ENCODE assay signal across 20 mouse cellular contexts in genomic region chr2:73776936-73777335, GRCm38 (mm10). TPM values are rescaled to one million over a fixed set of nuclear protein-coding genes. Genes with fewer than 3 reads are reported as not detected.
DNase-seq lines count a peak whose midpoint lies in the region; ATAC-seq lines count a peak whose summit lies in the region.
"Had no signal": no experiment of that assay in that cellular context is flagged by ENCODE, and none has a peak within 500 bp of the region (broad histone marks: within the 10 kb centered on the region; RNA-seq: fewer than 3 reads in every experiment).

No protein-coding gene starts in this region.

- H3K27me3 ChIP-seq in forebrain, embryonic 16.5 days (replicated peaks; ENCODE audit: control insufficient read depth, insufficient read depth, low read length), result no peaks in the 10 kb centered on the region
- H3K27me3 ChIP-seq in forebrain, embryonic 13.5 days, result no peaks in the 10 kb centered on the region
- peaks cover 10% of the 10 kb centered on the region; the same call in 1 of the 2 replicates for H3K27me3 ChIP-seq in embryonic facial prominence, embryonic 10.5 days (replicated peaks; ENCODE audit: low read depth, poor library complexity, severe bottlenecking)
- H3K27me3 ChIP-seq in hindbrain, embryonic 13.5 days, result no peaks in the 10 kb centered on the region
- H3K27me3 ChIP-seq in midbrain, embryonic 15.5 days (replicated peaks), result no peaks in the 10 kb centered on the region

- no peak for ATAC-seq in forebrain, embryonic 16.5 days
- ATAC-seq in forebrain, embryonic 13.5 days, result no peak
- ATAC-seq in hindbrain, embryonic 13.5 days (ENCODE audit: low FRiP score), result no peak
- ATAC-seq in midbrain, embryonic 15.5 days (replicated peaks), result no peak
- ATAC-seq: lung, postnatal 0 days had no signal

- H3K9me3 ChIP-seq in forebrain, embryonic 16.5 days (ENCODE audit: control insufficient read depth, low read length), result no peaks in the 10 kb centered on the region
- H3K9me3 ChIP-seq in forebrain, embryonic 13.5 days (replicated peaks), result no peaks in the 10 kb centered on the region
- H3K9me3 ChIP-seq in embryonic facial prominence, embryonic 10.5 days, result no peaks in the 10 kb centered on the region
- H3K9me3 ChIP-seq in hindbrain, embryonic 13.5 days, result no peaks in the 10 kb centered on the region
- H3K9me3 ChIP-seq in midbrain, embryonic 15.5 days, result no peaks in the 10 kb centered on the region
- H3K9me3 ChIP-seq: heart, embryonic 15.5 days; liver, embryonic 15.5 days had no signal

- no peak overlapping the region for H3K27ac ChIP-seq in forebrain, embryonic 16.5 days (ENCODE audit: low read length)
- H3K27ac ChIP-seq in forebrain, embryonic 13.5 days, result no peak overlapping the region
- peak overlapping the region; percentile 44; the same call in 1 of the 2 replicates for H3K27ac ChIP-seq in embryonic facial prominence, embryonic 10.5 days (replicated peaks)
- peak overlapping the region; percentile 60; the same call in 1 of the 2 replicates for H3K27ac ChIP-seq in hindbrain, embryonic 13.5 days
- peak overlapping the region; percentile 55; the same call in 1 of the 2 replicates for H3K27ac ChIP-seq in midbrain, embryonic 15.5 days
- H3K27ac ChIP-seq: gastrocnemius, adult 2 months; heart, embryonic 15.5 days; liver, embryonic 15.5 days had no signal

- whole genome bisulfite sequencing in forebrain, embryonic 16.5 days, result 46% methylated on average over 4 of the region's 4 CpGs
- WGBS in forebrain, embryonic 13.5 days, result 36% methylated on average over 4 of the region's 4 CpGs
- 17% methylated on average over 4 of the region's 4 CpGs for WGBS in embryonic facial prominence, embryonic 10.5 days
- WGBS in hindbrain, embryonic 13.5 days, result 36% methylated on average over 4 of the region's 4 CpGs
- 27% methylated on average over 4 of the region's 4 CpGs for WGBS in midbrain, embryonic 15.5 days

- H3K4me3 ChIP-seq in forebrain, embryonic 16.5 days (replicated peaks; ENCODE audit: low read length), result no peak overlapping the region
- H3K4me3 ChIP-seq in forebrain, embryonic 13.5 days, result no peak overlapping the region
- peak overlapping the region; percentile 12; the same call in 1 of the 2 replicates for H3K4me3 ChIP-seq in embryonic facial prominence, embryonic 10.5 days
- 0 out of 2 replicates have a peak overlapping the region, but pooled peaks have one; percentile 5 for H3K4me3 ChIP-seq in hindbrain, embryonic 13.5 days
- H3K4me3 ChIP-seq in midbrain, embryonic 15.5 days, result 0 out of 2 replicates have a peak overlapping the region, but pooled peaks have one; percentile 2
- H3K4me3 ChIP-seq: erythroblast, embryonic 14.5 days; gastrocnemius, adult 2 months; heart, embryonic 15.5 days; liver, embryonic 15.5 days had no signal

- peak; percentile 19 for DNase-seq in embryonic facial prominence, embryonic 10.5 days (ENCODE audit: low spot score)
- no peak for DNase-seq in cerebellum, postnatal 14 days
- no peak for DNase-seq in frontal cortex, postnatal 36 days (ENCODE audit: low spot score in 2 of 2)
- DNase-seq: adrenal gland, postnatal 10 days; B cell, adult 2 months; cerebellum, adult 18-20 months; gastrocnemius, adult 2 months; heart, adult 18-20 months; kidney, adult 2 months; kidney, postnatal 14 days; right cerebral cortex, adult 18-20 months; thymus, adult 18-20 months had no signal

- H3K36me3 ChIP-seq in forebrain, embryonic 16.5 days (ENCODE audit: control insufficient read depth, insufficient read depth), result no peaks in the 10 kb centered on the region
- H3K36me3 ChIP-seq in forebrain, embryonic 13.5 days (ENCODE audit: poor library complexity, severe bottlenecking), result no peaks in the 10 kb centered on the region
- H3K36me3 ChIP-seq in embryonic facial prominence, embryonic 10.5 days (replicated peaks), result no peaks in the 10 kb centered on the region
- H3K36me3 ChIP-seq in hindbrain, embryonic 13.5 days, result no peaks in the 10 kb centered on the region
- H3K36me3 ChIP-seq in midbrain, embryonic 15.5 days (replicated peaks), result no peaks in the 10 kb centered on the region
- H3K36me3 ChIP-seq: heart, embryonic 15.5 days; liver, embryonic 15.5 days had no signal

- peaks cover 50% of the 10 kb centered on the region for H3K4me1 ChIP-seq in forebrain, embryonic 16.5 days (replicated peaks; ENCODE audit: control insufficient read depth, insufficient read depth, low read length)
- peaks cover 60% of the 10 kb centered on the region for H3K4me1 ChIP-seq in forebrain, embryonic 13.5 days
- peaks cover 41% of the 10 kb centered on the region for H3K4me1 ChIP-seq in embryonic facial prominence, embryonic 10.5 days
- peaks cover 42% of the 10 kb centered on the region for H3K4me1 ChIP-seq in hindbrain, embryonic 13.5 days (replicated peaks)
- peaks cover 38% of the 10 kb centered on the region for H3K4me1 ChIP-seq in midbrain, embryonic 15.5 days

- no peak overlapping the region for H3K9ac ChIP-seq in forebrain, embryonic 16.5 days (replicated peaks; ENCODE audit: low read depth, low read length)
- no peak overlapping the region for H3K9ac ChIP-seq in forebrain, embryonic 13.5 days
- no peak overlapping the region for H3K9ac ChIP-seq in hindbrain, embryonic 13.5 days
- H3K9ac ChIP-seq in midbrain, embryonic 15.5 days, result no peak overlapping the region
- H3K9ac ChIP-seq: liver, embryonic 15.5 days had no signal

- peak overlapping the region; percentile 3; the same call in 1 of the 2 replicates for H3K4me2 ChIP-seq in forebrain, embryonic 16.5 days (ENCODE audit: low read length)
- no peak overlapping the region; the same call in 1 of the 2 replicates for H3K4me2 ChIP-seq in forebrain, embryonic 13.5 days
- H3K4me2 ChIP-seq in hindbrain, embryonic 13.5 days, result peak overlapping the region; percentile 52; the same call in 1 of the 2 replicates
- H3K4me2 ChIP-seq in midbrain, embryonic 15.5 days, result peak overlapping the region; percentile 50
- H3K4me2 ChIP-seq: heart, embryonic 15.5 days; liver, embryonic 15.5 days had no signal

RNA-seq across cellular contexts. Expression of gene Chn1, which starts 1.8 kb away (rescaled TPM):
- polyA plus RNA-seq in forebrain, embryonic 16.5 days (2015; fragmentation: Nextera tagmentation; extraction: Ambion mirVana), result 91.5 and 94.0 TPM in 2 replicates
- 67.9 and 71.9 TPM in 2 replicates for polyA plus RNA-seq in forebrain, embryonic 13.5 days (2015; fragmentation: Nextera tagmentation; extraction: Ambion mirVana)
- polyA plus RNA-seq in embryonic facial prominence, embryonic 10.5 days (2016; fragmentation: Nextera tagmentation; extraction: Ambion mirVana), result 38.2 and 40.0 TPM in 2 replicates
- 110 and 117 TPM in 2 replicates for polyA plus RNA-seq in hindbrain, embryonic 13.5 days (2015; fragmentation: Nextera tagmentation; extraction: Ambion mirVana)
- polyA plus RNA-seq in midbrain, embryonic 15.5 days (2015; fragmentation: Nextera tagmentation; extraction: Ambion mirVana), result 102 and 108 TPM in 2 replicates

Comparison
In these comparisons a context has a peak if more than half of its experiments do, and no peak if none do; other contexts are left out.
1. H3K27ac ChIP-seq: peak in embryonic facial prominence, embryonic 10.5 days (single experiment), hindbrain, embryonic 13.5 days (single experiment) and midbrain, embryonic 15.5 days (single experiment); none in forebrain, embryonic 16.5 days (single experiment) and forebrain, embryonic 13.5 days (single experiment).
2. H3K4me3 ChIP-seq: peak in embryonic facial prominence, embryonic 10.5 days (single experiment), hindbrain, embryonic 13.5 days (single experiment) and midbrain, embryonic 15.5 days (single experiment); none in forebrain, embryonic 16.5 days (single experiment) and forebrain, embryonic 13.5 days (single experiment).